Mouse (Mus musculus): ENCODE measurements around the gene Zfp709.
"Not testable (repeated sequence)": the region's sequence is repeated elsewhere in the genome, so short reads cannot be mapped to it uniquely, and the experiment has no call there.

Gene Zfp709

DNA sequence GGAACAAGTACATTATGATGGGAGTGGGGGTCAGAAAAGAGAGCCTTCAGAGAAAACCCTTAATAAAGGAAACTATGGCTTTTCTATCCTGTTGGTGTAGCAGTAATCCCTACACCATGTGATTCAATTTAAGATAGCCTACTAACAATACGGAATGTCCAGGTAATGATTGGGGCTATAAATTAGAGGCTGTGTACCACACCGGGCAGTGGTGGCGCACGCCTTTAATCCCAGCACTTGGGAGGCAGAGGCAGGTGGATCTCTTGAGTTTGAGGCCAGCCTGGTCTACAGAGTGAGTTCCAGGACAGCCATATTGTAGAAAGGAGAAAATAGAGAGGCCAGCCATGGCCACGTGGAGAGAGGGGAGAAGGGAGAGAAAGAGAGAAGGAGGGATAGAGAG, 44.0 kb downstream of the Zfp709 start:
- DNase-seq (ENCODE audit: low read depth), result no peak

DNA sequence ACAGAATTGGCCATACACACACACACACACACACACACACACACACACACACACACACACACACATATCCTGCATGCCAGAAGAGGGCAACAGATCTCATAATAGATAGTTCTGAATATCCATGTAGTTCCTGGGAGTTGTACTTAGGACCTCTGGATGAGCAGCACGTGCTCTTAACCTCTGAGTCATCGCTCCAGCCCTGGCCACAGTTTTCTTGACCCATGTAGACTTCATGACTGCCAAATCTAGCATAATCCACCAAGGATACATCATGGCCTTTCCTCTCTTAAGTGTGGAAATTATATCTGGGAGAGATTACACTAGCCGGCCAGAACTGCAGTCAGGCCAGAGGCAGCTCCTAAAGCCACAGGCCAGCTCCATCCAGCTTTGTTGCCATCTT, 44.7 kb downstream of the Zfp709 start:
- DNase-seq (ENCODE audit: low read depth), result no peak

DNA sequence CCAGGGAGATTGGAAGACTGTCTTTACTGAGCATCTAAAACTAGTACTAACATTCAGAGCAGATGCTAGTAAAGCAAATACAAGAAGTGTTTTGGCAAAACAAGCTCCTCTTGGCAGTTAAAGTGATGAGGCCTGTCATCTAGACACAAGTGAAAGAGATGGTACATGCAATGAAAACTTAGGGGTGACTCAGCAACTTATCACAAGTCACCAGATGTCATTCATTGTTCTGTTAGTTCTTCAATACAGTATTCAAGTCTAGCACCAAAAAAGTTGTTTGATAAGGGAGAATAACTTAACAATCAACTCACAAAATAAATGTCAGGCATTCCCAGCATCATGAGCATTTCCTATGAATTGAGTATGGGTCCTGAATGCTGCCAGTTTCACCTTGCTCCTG, 46.0 kb downstream of the Zfp709 start:
- no peak for DNase-seq (ENCODE audit: low read depth)

DNA sequence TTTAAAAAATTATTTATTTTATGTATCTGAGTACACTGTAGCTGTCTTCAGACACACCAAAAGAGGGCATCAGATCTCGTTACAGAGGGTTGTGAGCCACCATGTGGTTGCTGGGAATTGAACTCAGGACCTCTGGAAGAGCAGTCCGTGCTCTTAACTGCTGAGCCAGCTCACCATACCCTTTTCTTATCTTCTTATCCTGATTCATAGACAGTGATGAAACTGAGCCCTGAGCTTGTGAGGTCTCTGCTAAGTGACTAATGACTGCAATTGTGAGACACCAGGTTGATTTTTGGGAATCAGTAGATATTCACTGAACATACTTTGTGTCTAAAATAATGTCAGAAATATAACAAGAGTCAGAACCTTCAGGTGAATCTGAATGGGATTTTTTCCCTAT, 56.2 kb downstream of the Zfp709 start:
- DNase-seq (ENCODE audit: low read depth), result not testable (repeated sequence)

DNA sequence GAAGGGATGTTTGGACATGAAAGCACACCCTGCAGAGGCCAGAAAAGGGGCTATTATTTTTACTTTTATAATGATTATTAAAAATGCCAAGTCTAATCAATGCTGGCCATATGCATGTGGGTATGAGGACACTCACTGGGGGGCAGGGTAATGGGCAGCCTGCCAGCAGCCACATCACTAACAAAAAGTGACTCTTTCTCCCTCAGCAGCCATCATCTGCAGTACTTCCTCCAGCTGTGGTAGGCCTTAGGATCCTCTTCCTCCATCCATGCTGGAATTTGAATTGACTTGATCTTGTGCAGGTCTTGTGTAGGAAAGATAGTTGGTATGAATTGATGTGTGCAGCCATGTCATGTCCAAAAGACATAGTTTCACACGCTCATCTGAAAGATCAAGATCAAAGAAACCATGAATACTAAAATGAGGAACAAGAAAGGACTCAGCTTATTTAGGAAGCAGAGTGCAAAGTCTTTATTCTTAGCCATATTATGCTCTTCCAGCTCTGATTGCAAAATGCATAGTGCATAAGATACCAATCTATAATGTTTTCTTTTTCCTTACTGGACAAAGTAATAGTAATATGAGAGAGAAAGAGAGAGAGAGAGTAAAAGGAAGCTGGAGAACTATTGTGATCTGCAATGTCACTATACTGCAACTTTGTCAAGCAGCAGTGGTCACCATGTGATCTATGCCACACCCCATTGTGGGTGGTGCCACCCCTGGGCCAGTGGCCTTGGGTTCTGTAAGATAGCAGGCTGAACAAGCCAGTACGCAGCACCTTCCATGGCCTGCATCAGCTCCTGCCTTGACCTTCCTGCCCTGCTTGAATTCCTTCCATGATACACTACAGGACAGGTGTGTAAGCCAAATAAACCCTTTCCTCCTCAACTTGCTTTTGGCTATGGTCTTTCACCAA, 58.7 kb downstream of the Zfp709 start:
- no peak for DNase-seq (ENCODE audit: low read depth)

- DNase-seq (ENCODE audit: low read depth), result no peak
Observed at GRCm38 (mm10) chr8:71941776-71942175, 60.0 kb downstream of the Zfp709 start.

Measured in naive thymus-derived CD4-positive, alpha-beta T cell, adult 2 months (primary cell).